Mouse (Mus musculus) stomach, postnatal 0 days (tissue): Measurements from ENCODE around the gene Patj.

ENCODE experiments used
- CTCF ChIP-seq: IDR thresholded peaks from 2 replicates; pipeline ENCODE4 v1.5.1; 2016; ENCODE audit warnings: antibody characterized with exemption, low read depth, mild to moderate bottlenecking, moderate library complexity
- EP300 ChIP-seq: optimal IDR thresholded peaks from 2 replicates; pipeline ENCODE3; 2016; ENCODE audit warnings: antibody characterized with exemption

DNA sequence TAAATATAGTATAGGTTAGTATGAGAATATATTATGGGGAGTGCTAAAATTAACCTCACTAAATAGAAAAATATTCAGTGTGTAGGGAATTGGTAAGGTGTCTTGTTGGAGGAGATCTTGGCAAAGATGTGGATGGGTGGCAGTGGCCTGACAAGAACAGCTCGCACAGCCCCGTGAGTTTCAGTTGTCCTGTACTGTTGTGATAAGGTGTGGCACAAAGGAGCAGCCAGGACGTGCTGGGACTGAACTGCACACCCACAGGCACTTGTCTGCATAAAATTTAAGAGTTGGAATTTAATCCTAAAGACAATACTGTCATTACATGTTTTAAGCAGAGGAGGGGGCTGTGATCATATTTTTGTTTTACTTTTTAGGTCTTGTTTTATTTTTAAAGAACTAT, 90.9 kb downstream of the Patj start:
- no peak for TF ChIP-seq EP300
- no peak for TF ChIP-seq CTCF
